Mouse (Mus musculus): ENCODE measurements around the gene Tor3a. TPM values are rescaled to one million over a fixed set of nuclear protein-coding genes. Genes with fewer than 3 reads are reported as not detected.
A peak's percentile ranks its signal among the peaks of the same experiment; 100 is the strongest.

Tor3a gene
- polyA plus RNA-seq, 1 experiment from 2014 or later, result 5.1 TPM

- no peaks in the 10 kb centered on the region for H3K27me3 ChIP-seq (replicated peaks)
- H3K36me3 ChIP-seq, result peaks cover 72% of the 10 kb centered on the region
- no peaks in the 10 kb centered on the region for H3K9me3 ChIP-seq
- WGBS, result 84% methylated on average over 4 of the region's 4 CpGs
- H3K4me2 ChIP-seq, result no peak overlapping the region
- no peak overlapping the region for H3K9ac ChIP-seq
- no peak overlapping the region for H3K27ac ChIP-seq (replicated peaks)
- H3K4me3 ChIP-seq, result no peak overlapping the region
- H3K4me1 ChIP-seq, result no peaks in the 10 kb centered on the region
- no peak for ATAC-seq (ENCODE audit: extremely low read depth, insufficient number of reproducible peaks, low FRiP score, low TSS enrichment)
Measured at GRCm38 (mm10) chr1:156703444-156703843, 29.3 kb upstream of the Tor3a start.

DNA sequence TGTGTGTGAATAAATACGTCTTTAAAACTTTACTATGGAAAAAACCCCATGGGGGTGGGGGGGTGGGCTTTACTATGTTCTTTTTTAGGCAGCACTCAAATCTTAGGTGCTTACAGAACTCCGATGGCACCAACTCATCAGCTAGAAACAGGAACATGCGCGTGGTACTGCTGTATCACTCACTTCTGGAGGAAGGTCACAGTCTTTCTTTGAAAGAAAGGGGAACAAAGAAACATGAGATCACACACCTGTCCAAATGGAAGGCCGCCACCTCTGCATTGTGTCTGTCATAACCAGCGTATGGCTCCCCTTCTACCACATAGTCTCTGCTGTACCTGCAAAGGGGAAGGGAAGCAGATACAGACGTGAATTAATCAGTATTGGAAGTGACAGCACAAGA, 28.0 kb upstream of the Tor3a start:
- no peak for ATAC-seq (ENCODE audit: extremely low read depth, insufficient number of reproducible peaks, low FRiP score, low TSS enrichment)
- WGBS, result 77% methylated on average over 7 of the region's 7 CpGs
- peaks cover 84% of the 10 kb centered on the region for H3K36me3 ChIP-seq

DNA sequence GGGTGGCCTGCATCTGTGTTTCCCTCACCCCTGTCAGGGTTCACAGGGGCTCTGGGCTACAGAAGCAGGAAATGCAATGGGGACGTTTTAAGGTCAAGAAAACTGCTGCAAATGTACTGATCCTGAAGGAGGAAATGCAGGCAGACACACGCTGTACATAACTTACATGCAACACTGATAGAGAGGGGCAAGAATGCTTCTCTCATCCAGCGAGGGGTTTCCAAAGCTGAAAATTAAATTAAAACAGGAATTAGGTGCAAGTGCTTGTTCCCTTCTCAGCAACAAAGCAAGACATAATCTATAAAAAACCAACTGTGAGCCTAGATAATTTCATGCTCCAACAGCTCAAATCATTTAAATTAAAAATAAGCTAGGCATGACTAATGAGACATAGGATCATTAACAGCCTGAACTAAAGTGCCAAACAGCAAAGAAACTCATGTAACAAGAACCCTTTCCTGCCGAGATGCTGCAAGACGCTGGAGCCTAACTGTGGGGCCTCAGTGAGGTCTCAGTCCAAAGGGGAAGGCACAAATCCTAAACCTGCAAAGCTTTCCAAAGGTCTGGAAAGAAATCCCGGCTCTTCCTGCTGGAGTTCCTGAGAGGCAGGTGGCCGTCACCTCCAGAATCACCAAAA, 12.0 kb upstream of the Tor3a start:
- Histone ChIP-seq H3K4me3 (no peak overlapping the region), H3K27ac (replicated peaks) (no peak overlapping the region), H3K4me1 (no peaks in the 10 kb centered on the region), H3K9me3 (no peaks in the 10 kb centered on the region), H3K9ac (no peak overlapping the region), H3K27me3 (replicated peaks) (no peaks in the 10 kb centered on the region), H3K36me3 (peaks cover 97% of the 10 kb centered on the region), H3K4me2 (no peak overlapping the region)
- ATAC-seq (ENCODE audit: extremely low read depth, insufficient number of reproducible peaks, low FRiP score, low TSS enrichment), result no peak
- 75% methylated on average over 7 of the region's 7 CpGs for WGBS

More for the DNA sequence above, 28.0 kb upstream of the Tor3a start:
- Histone ChIP-seq H3K27me3 (replicated peaks) (no peaks in the 10 kb centered on the region), H3K9me3 (peaks cover 2% of the 10 kb centered on the region; the same call in 1 of the 2 replicates), H3K27ac (replicated peaks) (no peak overlapping the region), H3K4me3 (no peak overlapping the region), H3K4me1 (no peaks in the 10 kb centered on the region), H3K4me2 (no peak overlapping the region), H3K9ac (no peak overlapping the region)

DNA sequence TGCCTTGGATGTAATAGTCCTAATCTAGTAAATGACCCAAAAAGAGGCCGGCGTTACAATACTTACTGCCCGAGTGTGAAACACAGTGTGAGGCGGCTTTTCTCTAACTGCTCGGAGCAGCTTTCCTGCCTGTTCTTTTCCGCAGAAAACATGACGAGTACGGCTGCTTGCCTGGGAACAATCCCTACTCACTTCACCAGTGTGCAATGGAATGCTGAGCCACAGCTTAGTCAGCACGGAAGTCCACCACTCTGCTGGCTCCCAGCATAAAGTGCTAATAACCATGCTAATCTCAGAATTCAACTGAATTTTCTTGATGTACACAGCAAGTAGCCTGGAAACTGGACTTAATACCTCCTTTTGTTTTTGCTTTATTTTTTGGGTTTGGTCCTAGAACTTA, 5.4 kb upstream of the Tor3a start:
- H3K27me3 ChIP-seq (replicated peaks), result no peaks in the 10 kb centered on the region
- H3K4me3 ChIP-seq, result no peak overlapping the region
- H3K27ac ChIP-seq (replicated peaks), result no peak overlapping the region
- 0 out of 2 replicates have a peak overlapping the region, but pooled peaks have one; percentile 28 for H3K9ac ChIP-seq
- WGBS, result 69% methylated on average over 9 of the region's 9 CpGs
- no peaks in the 10 kb centered on the region for H3K9me3 ChIP-seq
- H3K36me3 ChIP-seq, result peaks cover 54% of the 10 kb centered on the region
- no peak for ATAC-seq (ENCODE audit: extremely low read depth, insufficient number of reproducible peaks, low FRiP score, low TSS enrichment)
- no peak overlapping the region for H3K4me2 ChIP-seq
- H3K4me1 ChIP-seq, result peaks cover 7% of the 10 kb centered on the region; the same call in 1 of the 2 replicates

DNA sequence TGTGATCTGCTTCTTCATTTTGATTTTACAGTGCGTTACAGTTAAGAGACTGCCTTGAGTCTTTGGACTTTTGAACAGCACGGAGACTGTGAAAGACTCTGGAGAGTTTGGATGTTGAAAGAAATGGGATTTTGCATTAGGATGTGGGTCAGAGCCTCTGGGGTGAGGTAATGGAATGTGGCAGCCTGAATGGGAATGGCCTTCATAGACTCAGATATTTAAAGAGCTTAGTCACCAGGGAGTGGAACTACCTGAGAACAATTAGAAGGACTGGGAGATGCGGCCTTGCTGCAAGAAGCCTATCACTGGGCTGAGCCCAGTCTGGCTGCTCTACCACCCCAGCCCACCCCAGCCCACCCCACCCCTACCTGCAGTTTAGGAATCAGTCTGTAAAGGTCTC, 3.1 kb upstream of the Tor3a start:
- Histone ChIP-seq H3K27me3 (replicated peaks) (no peaks in the 10 kb centered on the region), H3K4me2 (no peak overlapping the region), H3K27ac (replicated peaks) (no peak overlapping the region), H3K9me3 (no peaks in the 10 kb centered on the region), H3K4me3 (no peak overlapping the region), H3K9ac (no peak overlapping the region), H3K4me1 (peaks cover 20% of the 10 kb centered on the region), H3K36me3 (peaks cover 31% of the 10 kb centered on the region)
- no peak for ATAC-seq (ENCODE audit: extremely low read depth, insufficient number of reproducible peaks, low FRiP score, low TSS enrichment)
- 78% methylated on average over 3 of the region's 3 CpGs for WGBS

- no peaks in the 10 kb centered on the region for H3K27me3 ChIP-seq (replicated peaks)
- peaks cover 20% of the 10 kb centered on the region for H3K4me1 ChIP-seq
- H3K9ac ChIP-seq, result no peak overlapping the region
- no peak for ATAC-seq (ENCODE audit: extremely low read depth, insufficient number of reproducible peaks, low FRiP score, low TSS enrichment)
- H3K27ac ChIP-seq (replicated peaks), result no peak overlapping the region
- no peak overlapping the region for H3K4me3 ChIP-seq
- no peak overlapping the region for H3K4me2 ChIP-seq
- WGBS, result 71% methylated on average over 5 of the region's 5 CpGs
- no peaks in the 10 kb centered on the region for H3K9me3 ChIP-seq
- peaks cover 25% of the 10 kb centered on the region for H3K36me3 ChIP-seq
Measured at GRCm38 (mm10) chr1:156676596-156676995, 2.4 kb upstream of the Tor3a start.

DNA sequence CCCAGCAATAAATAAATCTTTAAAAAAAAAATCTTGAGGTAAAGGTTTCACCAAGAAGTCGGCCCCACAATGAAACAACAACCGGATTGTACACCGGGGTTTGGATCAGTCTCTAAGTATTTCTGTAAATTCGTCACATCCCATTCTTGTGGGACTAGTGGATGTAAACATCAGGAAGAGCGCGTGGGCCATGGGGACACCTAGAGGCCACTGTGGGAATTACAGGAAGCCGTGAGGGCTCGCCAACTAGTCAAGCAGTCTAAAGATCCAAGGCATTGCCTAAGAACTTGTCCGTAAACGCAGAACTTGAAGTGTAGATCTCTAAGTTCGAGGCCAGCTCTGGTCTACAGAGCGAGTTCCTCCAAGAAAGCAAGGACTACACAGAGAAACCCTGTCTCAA, 2.0 kb upstream of the Tor3a start:
- no peaks in the 10 kb centered on the region for H3K27me3 ChIP-seq (replicated peaks)
- H3K9ac ChIP-seq, result no peak overlapping the region
- ATAC-seq (ENCODE audit: extremely low read depth, insufficient number of reproducible peaks, low FRiP score, low TSS enrichment), result no peak
- no peak overlapping the region for H3K4me2 ChIP-seq
- peaks cover 22% of the 10 kb centered on the region for H3K36me3 ChIP-seq
- 30% methylated on average over 12 of the region's 12 CpGs for WGBS
- H3K4me3 ChIP-seq, result no peak overlapping the region
- no peaks in the 10 kb centered on the region for H3K9me3 ChIP-seq
- H3K27ac ChIP-seq (replicated peaks), result no peak overlapping the region
- peaks cover 20% of the 10 kb centered on the region for H3K4me1 ChIP-seq

DNA sequence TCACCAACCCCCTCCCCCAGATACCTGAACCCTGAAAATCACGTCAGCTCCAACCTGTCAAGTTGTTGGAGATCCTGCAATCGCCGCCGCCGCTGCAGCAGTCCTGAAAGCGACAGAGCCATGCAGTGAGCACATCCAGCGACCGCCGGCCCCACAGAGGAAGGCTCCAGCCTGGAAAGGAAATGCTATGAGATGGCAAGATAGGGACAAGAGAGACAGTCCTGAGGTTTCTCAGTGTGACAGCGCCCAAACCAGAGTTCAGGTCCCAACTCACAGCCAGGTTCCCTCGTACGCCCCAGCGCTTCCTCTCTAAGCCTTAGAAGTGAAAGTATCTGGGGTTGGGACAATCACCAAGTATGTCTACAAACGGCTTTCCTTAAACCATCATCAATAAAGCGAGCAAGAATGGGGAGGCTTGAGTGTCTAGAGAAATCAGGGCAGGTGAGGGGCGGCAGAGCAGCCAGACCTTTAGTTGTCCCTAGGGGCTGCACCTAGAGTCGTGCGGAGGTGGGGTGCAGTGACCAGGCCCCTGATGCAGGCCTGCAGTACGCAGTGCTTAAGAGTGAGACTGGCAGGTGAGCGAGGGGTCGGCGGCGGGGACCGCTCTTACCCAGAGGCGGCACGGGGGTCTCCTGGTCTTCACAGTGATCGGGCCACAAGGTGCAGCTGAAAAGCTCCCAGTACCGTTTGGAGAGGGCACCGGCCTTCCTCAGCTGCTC, 521 bp downstream of the Tor3a start:
- H3K36me3 ChIP-seq, result 0 out of 2 replicates have a peak, but pooled peaks cover 1% of the 10 kb centered on the region
- H3K27me3 ChIP-seq (replicated peaks), result no peaks in the 10 kb centered on the region
- H3K27ac ChIP-seq (replicated peaks), result peak overlapping the region; percentile 32; the same call in 1 of the 2 replicates
- H3K9ac ChIP-seq, result peak overlapping the region; percentile 78
- under 1% methylated on average over 29 of the region's 29 CpGs for WGBS
- H3K4me2 ChIP-seq, result peak overlapping the region; percentile 100
- ATAC-seq (ENCODE audit: extremely low read depth, insufficient number of reproducible peaks, low FRiP score, low TSS enrichment), result 0 out of 2 replicates have a peak, but pooled peaks have one; percentile 22
- H3K4me1 ChIP-seq, result peaks cover 28% of the 10 kb centered on the region
- peak overlapping the region; percentile 81 for H3K4me3 ChIP-seq
- no peaks in the 10 kb centered on the region for H3K9me3 ChIP-seq

GRCm38 (mm10) chr1:156672720-156673475, 1.3 kb downstream of the Tor3a start:
- WGBS, result 18% methylated on average over 14 of the region's 14 CpGs
- H3K27me3 ChIP-seq (replicated peaks), result no peaks in the 10 kb centered on the region
- H3K4me1 ChIP-seq, result peaks cover 33% of the 10 kb centered on the region
- no peak overlapping the region for H3K27ac ChIP-seq (replicated peaks)
- peak overlapping the region; percentile 81 for H3K4me3 ChIP-seq
- H3K36me3 ChIP-seq, result no peaks in the 10 kb centered on the region
- H3K4me2 ChIP-seq, result peak overlapping the region; percentile 100
- H3K9ac ChIP-seq, result peak overlapping the region; percentile 78
- H3K9me3 ChIP-seq, result no peaks in the 10 kb centered on the region
- ATAC-seq (ENCODE audit: extremely low read depth, insufficient number of reproducible peaks, low FRiP score, low TSS enrichment), result no peak

- Histone ChIP-seq H3K4me3 (no peak overlapping the region), H3K36me3 (no peaks in the 10 kb centered on the region), H3K4me2 (no peak overlapping the region), H3K27ac (replicated peaks) (no peak overlapping the region), H3K9me3 (no peaks in the 10 kb centered on the region), H3K4me1 (peaks cover 43% of the 10 kb centered on the region), H3K27me3 (replicated peaks) (no peaks in the 10 kb centered on the region), H3K9ac (no peak overlapping the region)
- ATAC-seq (ENCODE audit: extremely low read depth, insufficient number of reproducible peaks, low FRiP score, low TSS enrichment), result no peak
- WGBS, result 80% methylated on average over 3 of the region's 3 CpGs
Measured at GRCm38 (mm10) chr1:156671921-156672320, 2.2 kb downstream of the Tor3a start.

- 52% methylated on average over 11 of the region's 11 CpGs for WGBS
- H3K4me2 ChIP-seq, result no peak overlapping the region
- H3K27me3 ChIP-seq (replicated peaks), result no peaks in the 10 kb centered on the region
- peaks cover 38% of the 10 kb centered on the region for H3K4me1 ChIP-seq
- no peak overlapping the region for H3K4me3 ChIP-seq
- H3K27ac ChIP-seq (replicated peaks), result no peak overlapping the region
- no peaks in the 10 kb centered on the region for H3K9me3 ChIP-seq
- no peak overlapping the region for H3K9ac ChIP-seq
- no peaks in the 10 kb centered on the region for H3K36me3 ChIP-seq
- ATAC-seq (ENCODE audit: extremely low read depth, insufficient number of reproducible peaks, low FRiP score, low TSS enrichment), result no peak
Measured at GRCm38 (mm10) chr1:156669208-156669983, 4.8 kb downstream of the Tor3a start.
